Mouse (Mus musculus) thymus, adult 2 months (tissue): Measurements from ENCODE around the gene Tbcc.

Experiments
- CTCF ChIP-seq: fragments of 200-500 bp; IDR thresholded peaks from 2 replicates; pipeline ENCODE4 v1.5.1; 2012; ENCODE audit warnings: mild to moderate bottlenecking, control low read depth, low read length, moderate library complexity, borderline replicate concordance; ENCODE audit not compliant: control insufficient read depth, poor library complexity, insufficient read depth; ENCODE audit errors: extremely low read depth
- POLR2A ChIP-seq: fragments of 200-500 bp; IDR thresholded peaks from 2 replicates; pipeline ENCODE4 v1.6.1; 2012; ENCODE audit warnings: mild to moderate bottlenecking, low read length, control low read depth, moderate library complexity; ENCODE audit not compliant: control insufficient read depth, poor library complexity, insufficient read depth; ENCODE audit errors: extremely low read depth

DNA sequence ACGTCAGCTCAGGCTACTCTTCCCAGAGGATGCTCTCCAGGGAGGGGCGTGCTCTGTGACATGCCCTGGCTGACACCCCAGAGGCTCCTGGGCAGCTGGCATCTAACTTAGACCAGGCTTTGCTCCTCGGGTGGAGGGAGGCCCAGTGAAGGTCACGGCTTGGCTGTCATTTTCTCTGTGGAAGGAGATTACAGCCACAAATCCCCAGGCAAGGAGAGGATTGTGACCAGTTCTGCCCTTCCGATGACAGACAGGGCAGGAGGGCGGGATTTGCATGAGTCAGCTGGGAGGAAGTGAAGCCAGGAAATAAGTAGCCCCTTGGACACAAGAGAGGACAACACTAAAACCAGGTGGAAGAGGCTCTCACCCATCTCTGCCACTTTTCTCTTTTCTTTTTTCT is 21.8 kb downstream of the Tbcc start:
- TF ChIP-seq CTCF, result no peak
- TF ChIP-seq POLR2A, result no peak
